Mouse (Mus musculus): ENCODE results near the gene Por. TPM values are rescaled to one million over a fixed set of nuclear protein-coding genes. Genes with fewer than 3 reads are reported as not detected.

Gene Por
- total RNA-seq, 2 experiments from 2014 or later, result 18.7 to 19.4 TPM

DNA sequence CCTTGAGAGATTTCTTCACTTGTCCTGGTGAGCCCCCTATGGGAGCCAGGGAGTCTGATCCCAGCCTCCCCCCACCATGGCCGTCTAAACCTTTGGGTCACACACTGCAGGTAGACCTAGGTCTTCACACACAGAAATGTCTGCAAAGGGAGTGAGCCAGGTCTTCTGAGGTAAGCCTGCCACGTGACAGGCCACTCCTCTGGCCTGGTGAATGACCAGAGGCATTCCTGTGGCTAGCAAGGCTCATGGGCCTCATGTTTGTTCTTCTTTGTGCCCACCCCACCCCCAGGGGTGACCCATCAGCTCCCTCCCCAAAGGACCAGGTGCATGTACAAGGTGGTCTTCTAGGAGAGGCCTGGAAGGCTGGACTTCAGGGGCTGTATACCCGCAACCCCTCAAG lies 18.3 kb upstream of the Por start:
- no peak for DNase-seq
- intact Hi-C loops (cut with DNase I; ENCODE audit: low total_unique reads), result no loop called here

DNA sequence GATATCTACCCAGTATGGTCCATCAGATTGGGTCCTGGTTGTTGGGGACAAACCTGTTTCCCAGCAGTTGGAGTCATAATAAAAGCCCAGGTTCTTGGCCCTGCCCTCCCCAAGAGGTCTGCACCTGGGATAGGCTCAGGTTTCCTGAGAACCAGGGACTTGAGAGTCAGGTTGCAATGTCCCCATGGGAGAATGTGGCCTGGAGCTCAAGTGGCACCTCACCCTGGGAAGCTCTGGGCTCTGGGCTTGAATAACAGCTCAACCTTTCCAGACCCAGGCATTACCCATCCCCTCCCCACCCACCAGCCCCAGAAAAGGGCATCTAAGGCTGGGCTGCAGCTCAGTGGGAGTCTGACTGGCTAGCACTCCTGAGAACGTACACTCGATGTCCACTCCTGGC lies 16.6 kb upstream of the Por start:
- intact Hi-C loops (cut with DNase I; ENCODE audit: low total_unique reads), result no loop called here
- no peak for DNase-seq

DNA sequence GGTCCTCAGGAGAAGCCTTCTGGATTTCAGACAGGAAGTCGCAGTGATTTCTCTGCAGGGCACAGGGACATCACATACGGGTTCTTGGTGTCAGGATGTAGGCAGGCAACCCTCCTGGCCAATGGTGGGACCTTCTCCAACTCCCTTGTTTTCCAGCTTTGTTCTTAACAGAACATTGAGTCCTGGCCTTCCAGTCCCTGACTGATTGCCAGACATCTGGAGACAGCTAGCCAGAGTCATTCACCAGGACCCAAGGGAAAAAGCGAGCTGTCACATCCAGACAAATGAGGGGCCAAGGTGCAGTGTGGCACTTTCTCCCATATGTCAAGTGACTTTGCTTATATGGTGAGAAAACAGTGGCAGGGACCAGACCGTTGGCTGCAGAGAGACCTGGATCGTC lies 13.8 kb upstream of the Por start:
- no peak for DNase-seq
- intact Hi-C loops (cut with DNase I; ENCODE audit: low total_unique reads), result no loop called here

DNA sequence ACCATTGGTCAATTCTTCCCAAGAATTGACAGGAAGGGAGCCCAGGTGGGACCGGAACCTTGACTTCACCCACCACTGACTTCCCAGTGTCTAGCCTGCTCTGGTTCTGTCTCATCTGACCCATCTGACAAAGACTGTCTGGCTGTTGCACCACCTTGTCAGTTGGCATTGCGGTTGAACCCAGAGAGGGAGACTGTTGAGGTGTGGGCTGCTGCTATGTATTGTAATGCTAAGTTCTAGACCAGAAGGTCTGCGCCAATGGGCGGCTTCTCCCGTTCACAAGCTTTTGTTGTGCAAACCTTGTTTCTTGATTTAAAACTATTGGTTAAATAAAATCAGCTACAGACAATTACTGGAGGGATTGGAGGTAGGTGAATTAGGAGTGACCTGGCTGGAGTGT lies 12.7 kb upstream of the Por start:
- intact Hi-C loops (cut with DNase I; ENCODE audit: low total_unique reads), result no loop called here
- no peak for DNase-seq

DNA sequence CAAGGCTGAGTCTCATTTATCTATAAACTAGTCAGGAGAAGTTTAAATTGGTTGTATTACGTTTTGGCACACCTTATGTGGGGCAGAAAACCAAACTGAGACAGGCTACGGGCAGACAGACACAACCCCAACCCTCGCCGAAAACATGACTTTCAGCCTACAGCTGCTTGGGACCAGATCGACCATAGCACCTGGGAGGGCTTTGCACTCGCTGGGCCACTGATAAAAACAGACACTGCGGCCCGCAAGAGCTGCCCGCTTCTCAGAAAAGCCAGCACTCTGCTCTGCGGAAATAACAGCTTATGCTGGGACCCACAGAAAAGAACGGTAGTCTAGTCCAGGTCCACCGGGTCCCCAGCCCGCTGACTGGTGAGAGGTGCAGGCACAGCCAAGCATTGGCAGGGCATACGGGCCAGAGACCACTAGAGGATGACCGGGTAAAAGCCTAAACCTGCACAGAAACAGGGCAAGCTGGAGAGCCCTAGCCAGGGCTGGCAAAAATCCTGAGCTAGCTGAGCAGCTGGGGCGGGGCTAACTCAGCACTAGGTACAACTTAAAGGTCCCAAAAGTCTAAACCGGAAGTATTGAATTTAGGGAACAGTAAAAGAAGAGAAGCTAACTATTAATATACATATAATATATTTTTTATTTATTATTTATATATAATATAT lies 12.0 kb upstream of the Por start:
- intact Hi-C loops (cut with DNase I; ENCODE audit: low total_unique reads), result no loop called here
- DNase-seq, result no peak

DNA sequence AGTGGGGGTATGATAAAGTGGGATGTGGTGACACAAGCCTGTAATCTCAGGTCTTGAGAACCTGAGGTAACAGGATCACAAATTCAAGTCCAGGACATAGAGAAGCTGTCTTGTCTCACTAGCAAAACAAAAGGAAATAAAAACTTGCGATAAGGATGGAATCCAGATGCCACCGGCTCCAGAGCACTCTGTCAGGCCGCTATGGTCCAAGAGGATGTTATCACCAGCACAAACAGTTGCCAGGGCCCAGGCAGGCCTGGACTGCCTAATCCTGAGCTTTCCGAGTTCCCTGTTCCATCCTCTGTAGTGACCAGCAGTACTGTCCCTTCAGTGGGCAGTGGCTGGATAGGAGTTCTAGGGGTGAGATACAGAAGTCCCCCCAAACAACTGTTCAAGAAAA lies 9.9 kb upstream of the Por start:
- intact Hi-C loops (cut with DNase I; ENCODE audit: low total_unique reads), result no loop called here
- DNase-seq, result no peak

DNA sequence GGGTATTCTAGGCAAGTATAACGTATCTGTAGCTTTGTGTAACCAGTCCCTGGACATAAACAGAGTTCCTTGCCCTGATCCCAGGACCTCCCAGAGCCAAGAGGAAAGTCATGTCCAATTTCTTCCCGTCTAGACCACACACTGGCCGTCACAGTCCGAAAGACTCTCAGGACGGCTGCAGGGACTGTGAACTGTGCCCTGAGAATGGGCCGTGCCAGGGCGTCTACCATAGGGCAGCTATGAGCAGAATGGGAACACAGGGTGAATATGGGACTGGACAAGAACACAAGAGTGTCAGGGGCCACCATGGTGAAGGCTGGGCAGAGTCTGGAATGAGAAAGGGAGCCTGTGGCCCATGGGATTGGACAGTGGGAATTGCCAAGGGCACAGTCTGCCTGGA lies 9.3 kb upstream of the Por start:
- intact Hi-C loops (cut with DNase I; ENCODE audit: low total_unique reads), result no loop called here
- no peak for DNase-seq

DNA sequence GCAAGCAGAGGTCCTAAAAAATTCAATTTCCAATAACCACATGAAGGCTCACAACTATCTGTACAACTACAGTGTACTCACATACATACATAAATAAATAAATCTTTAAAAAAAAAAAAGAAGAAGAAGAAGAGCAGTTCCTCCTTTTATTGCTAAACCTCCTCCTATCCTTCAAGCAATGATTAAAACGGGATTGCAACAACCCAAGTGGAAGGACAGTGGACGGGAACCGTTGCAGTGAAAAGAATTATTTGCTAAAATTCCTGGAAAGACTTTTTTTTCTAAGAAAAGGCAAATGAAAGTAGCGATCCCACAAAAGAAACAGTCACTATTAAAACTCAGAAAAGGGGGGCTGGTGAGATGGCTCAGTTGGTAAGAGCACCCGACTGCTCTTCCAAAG lies 2.9 kb upstream of the Por start:
- intact Hi-C loops (cut with DNase I; ENCODE audit: low total_unique reads), result no loop called here
- DNase-seq, result no peak

DNA sequence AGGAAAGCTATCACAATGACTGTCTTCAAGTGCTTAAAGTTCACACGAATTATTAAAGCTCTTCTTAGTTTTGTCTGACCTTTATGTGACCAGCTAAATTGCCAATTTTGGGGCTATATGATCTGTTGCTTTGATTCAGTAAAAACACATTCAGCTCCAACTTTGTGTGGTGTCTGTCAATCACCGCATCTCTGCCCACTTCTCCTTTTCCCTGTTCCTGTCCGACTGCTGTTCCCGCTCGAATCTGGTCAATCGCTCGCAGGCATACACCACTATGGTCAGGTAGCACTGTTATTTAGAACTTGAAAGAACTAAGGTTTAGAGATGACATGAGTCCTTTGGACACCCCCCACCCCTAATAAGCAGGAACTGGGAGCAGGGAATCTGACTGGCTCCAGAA lies 1.8 kb upstream of the Por start:
- intact Hi-C loops (cut with DNase I; ENCODE audit: low total_unique reads), result no loop called here
- DNase-seq, result no peak

DNA sequence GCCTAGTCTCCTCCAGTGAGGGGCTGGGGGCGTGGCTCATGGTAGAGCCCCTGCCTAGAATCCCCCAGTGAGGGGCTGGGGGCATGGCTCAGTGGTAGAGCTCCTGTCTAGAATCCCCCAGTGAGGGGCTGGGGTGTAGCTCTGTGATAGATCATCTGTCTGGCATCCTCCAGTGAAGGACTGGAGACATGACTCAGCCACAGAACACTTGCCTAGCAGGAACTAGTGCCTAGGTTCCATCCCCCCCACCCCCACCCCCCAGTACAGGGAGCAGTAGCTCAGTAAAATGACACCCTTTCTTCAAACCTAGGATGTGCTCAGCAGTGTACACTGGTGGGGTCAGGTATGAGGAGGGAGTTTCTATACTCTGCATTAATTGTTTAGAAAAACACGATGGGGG lies 1.0 kb downstream of the Por start:
- intact Hi-C loops (cut with DNase I; ENCODE audit: low total_unique reads), result no loop called here
- DNase-seq, result no peak

DNA sequence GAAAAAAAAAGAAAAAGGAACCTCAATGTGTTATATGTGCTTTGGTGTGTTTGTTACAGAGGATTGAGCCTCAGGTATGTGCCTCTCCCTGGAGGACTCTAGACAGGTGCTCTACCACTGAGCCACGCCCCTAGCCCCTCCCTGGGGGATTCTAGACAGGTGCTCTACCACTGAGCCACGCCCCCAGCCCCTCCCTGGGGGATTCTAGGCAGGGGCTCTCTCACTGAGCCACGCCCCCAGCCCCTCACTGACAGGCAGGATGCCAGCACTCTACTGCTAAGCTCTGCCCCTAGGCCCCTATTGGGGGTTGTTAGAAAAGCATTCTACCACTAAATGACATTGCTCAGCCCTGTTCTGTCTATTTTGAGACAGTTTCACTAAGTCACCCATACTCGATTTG lies 2.7 kb downstream of the Por start:
- intact Hi-C loops (cut with DNase I; ENCODE audit: low total_unique reads), result no loop called here
- DNase-seq, result no peak

DNA sequence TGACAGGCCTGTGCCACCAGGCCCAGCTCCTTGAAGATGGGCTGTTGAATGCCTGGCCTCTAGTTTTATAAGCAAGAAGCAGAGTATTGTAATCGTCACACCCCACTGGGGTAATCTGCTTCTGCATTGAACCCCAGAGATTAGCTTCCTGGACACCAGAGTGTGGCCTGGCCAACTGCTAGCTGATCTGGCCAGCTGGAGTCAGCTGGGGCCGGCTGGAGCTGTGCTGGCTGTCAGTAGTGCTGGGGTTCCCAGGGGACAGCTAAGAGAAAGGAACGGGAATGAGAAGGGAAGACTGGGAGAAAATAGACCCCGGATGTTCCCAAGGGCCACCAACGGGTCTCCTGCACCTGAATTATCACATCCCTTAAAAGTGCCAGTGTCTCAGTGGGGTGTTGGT lies 3.1 kb downstream of the Por start:
- DNase-seq, result peak; percentile 38
- intact Hi-C loops (cut with DNase I; ENCODE audit: low total_unique reads), result no loop called here

DNA sequence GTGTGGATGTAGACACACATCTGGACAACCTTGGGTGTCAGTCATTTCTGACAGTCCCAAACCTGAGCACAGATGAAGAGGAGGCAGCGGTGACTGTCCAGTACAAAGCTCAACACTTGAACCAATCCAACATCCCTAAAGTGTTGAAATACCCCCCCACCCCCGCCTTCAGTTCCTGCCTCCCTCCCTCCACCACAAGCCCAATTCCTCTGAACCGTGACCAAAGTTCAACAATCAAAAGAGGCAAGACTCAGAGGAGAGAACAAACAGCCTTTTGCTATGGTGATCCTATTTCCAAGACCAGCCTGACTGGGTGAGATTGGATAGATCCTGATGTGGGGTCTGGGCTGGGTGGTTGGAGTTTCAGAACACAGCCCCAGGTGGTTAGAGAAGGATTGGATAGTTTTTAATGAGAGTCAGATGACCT lies 4.5 kb downstream of the Por start:
- intact Hi-C loops (cut with DNase I; ENCODE audit: low total_unique reads), result no loop called here
- DNase-seq, result no peak

DNA sequence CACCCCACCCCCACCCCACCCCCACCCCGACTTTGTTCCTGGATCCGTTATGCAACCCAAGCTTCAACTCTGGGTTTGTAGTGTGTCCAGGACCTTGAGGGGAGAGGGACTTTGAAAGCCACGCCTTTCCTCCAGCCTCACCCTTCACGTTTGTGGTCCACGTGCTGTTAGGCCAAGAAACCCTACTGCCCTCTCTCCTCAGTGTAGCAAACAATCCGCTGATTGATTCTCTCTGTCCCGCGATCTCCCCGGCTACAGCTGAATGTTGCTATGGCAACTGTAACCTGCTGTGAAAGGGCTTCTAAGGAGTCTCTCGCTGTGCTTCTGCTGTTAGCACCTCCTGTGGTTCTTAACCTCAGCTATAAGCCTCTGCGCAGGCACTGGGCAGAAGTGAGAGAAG lies 5.0 kb downstream of the Por start:
- intact Hi-C loops (cut with DNase I; ENCODE audit: low total_unique reads), result no loop called here

DNA sequence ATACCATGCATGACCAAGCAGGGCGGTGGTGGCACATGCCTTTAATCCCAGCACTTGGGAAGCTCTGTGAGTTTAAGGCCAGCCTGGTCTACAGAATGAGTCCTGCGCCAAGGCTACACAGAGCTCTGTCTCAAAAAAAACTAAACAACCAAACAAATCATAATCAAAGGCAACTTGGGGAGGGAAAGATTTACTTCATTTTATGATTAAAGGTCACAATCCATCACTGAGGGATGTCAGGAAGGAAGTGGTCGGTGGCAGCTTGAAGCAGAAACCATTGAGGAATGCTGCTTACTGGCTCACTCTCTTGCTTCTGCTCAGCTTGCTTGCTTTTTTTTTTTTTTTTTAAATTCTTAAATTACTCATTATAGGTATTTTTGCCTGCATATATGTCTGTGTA lies 6.9 kb downstream of the Por start:
- no peak for DNase-seq
- intact Hi-C loops (cut with DNase I; ENCODE audit: low total_unique reads), result no loop called here

More for the DNA sequence above, 5.0 kb downstream of the Por start:
- peak; percentile 30 for DNase-seq

DNA sequence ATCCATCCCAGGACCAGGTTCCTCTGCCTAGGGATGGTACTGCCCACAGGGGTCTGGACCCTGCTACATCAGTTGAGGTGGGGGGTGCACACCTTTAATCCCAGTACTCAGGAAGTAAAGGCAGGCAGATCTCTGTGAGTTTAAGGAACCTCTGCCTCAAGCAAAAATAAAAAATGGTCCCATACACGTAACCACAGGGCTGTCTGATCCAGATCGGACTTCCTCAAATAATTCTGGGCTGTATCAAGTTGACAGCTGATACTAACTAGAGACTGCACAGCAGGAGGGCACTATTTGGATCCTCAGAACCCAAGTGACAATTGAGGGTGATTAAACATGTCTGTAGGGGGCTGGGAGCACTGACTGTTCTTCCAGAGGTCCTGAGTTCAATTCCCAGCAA lies 7.4 kb downstream of the Por start:
- no peak for DNase-seq
- intact Hi-C loops (cut with DNase I; ENCODE audit: low total_unique reads), result no loop called here

DNA sequence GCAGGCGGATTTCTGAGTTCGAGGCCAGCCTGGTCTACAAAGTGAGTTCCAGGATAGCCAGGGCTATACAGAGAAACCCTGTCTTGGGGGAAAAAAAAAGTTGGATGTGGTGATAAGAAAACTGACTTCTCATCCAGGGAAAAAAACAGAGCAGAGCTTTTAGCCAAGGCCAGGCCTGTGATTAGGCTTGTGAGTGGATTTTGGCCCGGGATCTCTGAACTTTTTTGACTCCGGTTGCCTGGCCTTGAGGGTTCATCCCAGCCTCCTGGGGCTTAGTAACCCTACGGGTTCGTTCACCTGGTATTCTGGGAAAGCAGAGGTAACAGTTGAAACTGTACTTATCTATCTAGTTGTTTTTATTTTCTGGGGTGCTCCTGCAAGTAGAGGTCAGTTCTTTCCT lies 8.6 kb downstream of the Por start:
- no peak for DNase-seq
- intact Hi-C loops (cut with DNase I; ENCODE audit: low total_unique reads), result no loop called here

DNA sequence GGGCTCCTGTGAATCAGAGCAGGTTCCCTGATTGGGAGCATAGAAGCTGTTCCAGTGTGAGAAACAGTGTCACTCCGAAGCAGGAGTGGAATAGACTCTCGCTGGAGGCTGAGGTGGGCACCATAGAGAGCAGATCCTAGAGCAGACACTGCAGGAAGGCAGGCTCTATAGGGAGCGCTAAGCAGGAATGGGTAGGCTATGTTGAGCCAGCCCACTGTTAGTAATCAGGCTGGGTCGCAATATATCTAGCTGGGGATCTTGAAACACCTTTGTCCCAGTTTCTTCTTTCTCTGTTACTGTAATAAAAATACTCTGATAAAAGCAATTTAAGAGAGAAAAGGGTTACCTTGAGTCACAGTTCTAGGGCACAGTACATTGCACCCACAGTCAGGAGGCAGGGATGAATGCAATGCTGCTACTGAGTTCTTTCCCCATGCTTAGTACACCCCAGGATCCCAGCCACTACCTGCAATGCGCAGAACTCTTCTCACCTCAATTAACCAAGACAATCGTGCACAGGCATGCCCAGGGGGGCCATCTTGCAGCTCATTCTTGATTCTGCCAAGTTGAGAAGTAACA lies 11.2 kb downstream of the Por start:
- intact Hi-C loops (cut with DNase I; ENCODE audit: low total_unique reads), result loop anchor here (10.0 kb wide), 1 partner anchor 46 kb away; the partner anchor contains the start of gene Rhbdd2
- DNase-seq, result no peak

DNA sequence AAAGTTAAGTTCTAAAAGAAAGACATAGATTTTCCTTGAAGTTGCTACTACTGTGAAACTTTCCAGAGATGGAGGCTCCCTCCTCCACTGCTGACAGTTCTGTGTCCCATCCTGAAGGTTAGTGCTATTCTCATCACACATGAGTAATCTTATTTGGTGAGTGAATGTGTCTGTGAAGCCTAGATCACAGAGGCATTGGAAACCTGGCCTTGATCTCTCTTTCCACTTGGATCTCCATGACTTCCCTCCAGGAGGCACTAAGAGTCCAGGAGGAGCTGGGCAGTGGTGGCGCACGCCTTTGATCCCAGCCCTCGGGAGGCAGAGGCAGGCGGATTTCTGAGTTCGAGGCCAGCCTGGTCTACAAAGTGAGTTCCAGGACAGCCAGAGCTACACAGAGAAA lies 12.2 kb downstream of the Por start:
- DNase-seq, result no peak
- intact Hi-C loops (cut with DNase I; ENCODE audit: low total_unique reads), result loop anchor here (10.0 kb wide), 1 partner anchor 47 kb away; the partner anchor contains the start of gene Rhbdd2

DNA sequence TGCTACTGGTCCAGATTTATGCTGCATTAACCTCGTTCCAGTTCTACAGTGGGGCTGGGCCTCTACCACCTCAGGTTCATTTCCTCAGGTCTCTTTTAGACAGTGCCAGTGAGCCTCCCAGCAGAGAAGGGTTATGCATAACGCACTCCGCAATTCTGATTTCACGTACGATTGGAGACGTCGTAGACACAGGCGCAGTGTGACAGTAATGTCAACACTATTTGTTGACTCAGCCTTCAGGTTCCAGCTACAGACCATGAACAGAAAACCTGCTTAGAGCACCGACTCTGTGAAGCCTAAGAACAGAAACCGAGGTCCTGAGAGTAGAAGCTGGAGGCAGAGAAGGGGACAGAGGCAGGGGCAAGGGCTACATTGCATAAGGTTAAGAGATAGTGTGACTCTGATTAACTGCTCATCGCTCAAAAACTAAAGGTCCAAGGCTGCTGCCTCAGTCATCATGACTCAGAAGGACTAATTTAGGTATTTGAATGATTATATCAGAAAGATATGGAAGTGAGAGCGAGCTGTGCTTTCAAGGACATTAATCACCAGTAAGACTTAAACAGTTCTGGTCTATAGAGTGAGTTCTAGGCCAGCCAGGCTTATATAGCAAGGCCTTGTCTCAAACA lies 13.2 kb downstream of the Por start:
- no peak for DNase-seq
- intact Hi-C loops (cut with DNase I; ENCODE audit: low total_unique reads), result loop anchor here (10.0 kb wide), 1 partner anchor 48 kb away; the partner anchor contains the start of gene Rhbdd2

DNA sequence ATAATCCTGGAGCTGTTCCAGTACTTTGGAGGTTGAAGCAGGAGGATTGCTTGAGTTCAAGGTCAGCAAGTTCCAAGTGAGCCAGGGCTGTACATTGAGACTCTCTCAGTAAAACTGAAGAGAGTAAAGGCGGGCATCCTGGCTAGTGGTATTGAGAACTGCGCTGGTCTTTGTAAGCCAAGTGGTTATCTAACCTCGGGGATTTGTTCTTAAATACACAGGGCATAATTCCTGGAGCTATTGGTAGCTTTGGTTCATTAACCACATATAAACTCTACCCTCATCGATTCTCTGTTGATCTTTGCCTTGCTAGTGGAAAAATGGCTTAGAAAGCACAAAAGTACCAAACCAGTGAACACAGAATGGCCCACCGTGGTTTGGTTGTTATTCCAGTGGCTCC lies 20.6 kb downstream of the Por start:
- no peak for DNase-seq
- intact Hi-C loops (cut with DNase I; ENCODE audit: low total_unique reads), result no loop called here

Data from gastrocnemius, postnatal 14 days (tissue).